Mouse (Mus musculus) heart, embryonic 16.5 days (tissue): ENCODE results near the gene Srsf3. TPM values are rescaled to one million over a fixed set of nuclear protein-coding genes. Genes with fewer than 3 reads are reported as not detected.

Experiments
- ATAC-seq: fragments of 200-750 bp; cut with Nextera tagmentation; replicated peaks from 2 replicates; pipeline ENCODE4 v1.8.0; 2017; ENCODE audit warnings: moderate number of reproducible peaks; ENCODE audit not compliant: insufficient read depth, low FRiP score; ENCODE audit errors: extremely low read depth
- H3K27ac ChIP-seq: fragments of 300-500 bp; sonication (generic); 2 replicates; pipeline ENCODE4 v1.5.1; 2014; ENCODE audit warnings: mild to moderate bottlenecking, low read length, control low read depth, moderate library complexity
- H3K27me3 ChIP-seq: fragments of 300-500 bp; sonication (generic); 2 replicates; pipeline ENCODE4 v1.6.1; 2014; ENCODE audit warnings: low read length, mixed read lengths; ENCODE audit not compliant: control insufficient read depth, insufficient read depth
- H3K36me3 ChIP-seq: fragments of 300-500 bp; sonication (generic); 2 replicates; pipeline ENCODE4 v1.6.1; 2014; ENCODE audit not compliant: control insufficient read depth, insufficient read depth
- H3K4me1 ChIP-seq: fragments of 300-500 bp; sonication (generic); 2 replicates; pipeline ENCODE4 v1.6.1; 2014; ENCODE audit warnings: low read length, mixed read lengths; ENCODE audit not compliant: control insufficient read depth, insufficient read depth
- H3K4me2 ChIP-seq: fragments of 300-500 bp; sonication (generic); 2 replicates; pipeline ENCODE4 v1.6.1; 2014; ENCODE audit warnings: low read depth, mild to moderate bottlenecking, control low read depth, low read length
- H3K4me3 ChIP-seq: fragments of 300-500 bp; sonication (generic); 2 replicates; pipeline ENCODE4 v1.5.1; 2014; ENCODE audit warnings: mild to moderate bottlenecking, control low read depth, low read length
- H3K9ac ChIP-seq: fragments of 300-500 bp; sonication (generic); 2 replicates; pipeline ENCODE4 v1.6.1; 2014; ENCODE audit warnings: low read length, control low read depth
- H3K9me3 ChIP-seq: fragments of 300-500 bp; sonication (generic); replicated peaks from 2 replicates; pipeline ENCODE4 v1.6.1; 2016; ENCODE audit warnings: low read length; ENCODE audit not compliant: control insufficient read depth
- WGBS: fragments of 180-500 bp; shearing (Covaris S2); extraction: QIAGEN DNeasy Blood & Tissue Kit; methylation state at CpG from one replicate; pipeline ENCODE4 v1.1.7; 2014; 5-methylcytosine and 5-hydroxymethylcytosine counted together
- polyA plus RNA-seq: library from polyadenylated mRNA; unstranded; fragments of >200 nt; fragmentation: Nextera tagmentation; extraction: Ambion mirVana; gene quantifications from 2 replicates; pipeline ENCODE4 v1.2.1, GENCODE M21; 2015

Gene Srsf3
- polyA plus RNA-seq, 1 experiment from 2014 or later, result 367 TPM

- Histone ChIP-seq H3K4me1 (peaks cover 7% of the 10 kb centered on the region), H3K9ac (no peak overlapping the region), H3K9me3 (no peaks in the 10 kb centered on the region), H3K27me3 (no peaks in the 10 kb centered on the region), H3K27ac (no peak overlapping the region), H3K4me2 (no peak overlapping the region), H3K4me3 (no peak overlapping the region), H3K36me3 (no peaks in the 10 kb centered on the region)
- WGBS, result 78% methylated on average over 4 of the region's 4 CpGs
- ATAC-seq, result no peak
Measured at GRCm38 (mm10) chr17:29009181-29009580, 23.2 kb upstream of the Srsf3 start.

DNA sequence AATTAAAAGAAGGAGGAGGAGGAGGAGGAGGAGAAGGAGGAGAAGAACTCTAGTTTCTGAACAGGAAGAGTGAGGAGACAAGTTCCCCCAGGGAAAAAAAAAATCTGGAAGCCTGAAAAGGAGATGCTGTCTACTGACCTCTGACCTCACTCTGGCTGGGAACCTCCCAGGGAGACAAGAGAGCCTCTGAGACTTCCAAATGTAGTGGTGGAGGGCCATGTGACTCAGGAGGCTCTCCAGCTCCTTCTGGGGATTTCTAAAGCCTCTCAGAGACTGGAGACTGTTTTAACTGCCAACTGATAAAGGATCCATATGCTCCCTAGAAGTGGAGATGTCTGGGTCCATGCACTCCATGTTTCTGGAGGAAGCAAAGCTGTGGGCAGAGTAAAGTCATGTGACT lies 18.2 kb upstream of the Srsf3 start:
- H3K27me3 ChIP-seq, result no peaks in the 10 kb centered on the region
- no peaks in the 10 kb centered on the region; the same call in 1 of the 2 replicates for H3K4me1 ChIP-seq
- H3K4me3 ChIP-seq, result no peak overlapping the region
- H3K9ac ChIP-seq, result no peak overlapping the region
- H3K4me2 ChIP-seq, result no peak overlapping the region
- H3K36me3 ChIP-seq, result no peaks in the 10 kb centered on the region
- H3K9me3 ChIP-seq, result no peaks in the 10 kb centered on the region
- no peak for ATAC-seq
- no peak overlapping the region for H3K27ac ChIP-seq

GRCm38 (mm10) chr17:29015638-29016037 lies 16.8 kb upstream of the Srsf3 start:
- H3K27me3 ChIP-seq, result no peaks in the 10 kb centered on the region
- H3K9me3 ChIP-seq, result no peaks in the 10 kb centered on the region
- no peaks in the 10 kb centered on the region for H3K36me3 ChIP-seq
- H3K4me1 ChIP-seq, result no peaks in the 10 kb centered on the region; the same call in 1 of the 2 replicates
- no peak overlapping the region for H3K4me2 ChIP-seq
- no peak for ATAC-seq
- WGBS, result 36% methylated on average over 2 of the region's 2 CpGs
- no peak overlapping the region for H3K4me3 ChIP-seq
- H3K27ac ChIP-seq, result no peak overlapping the region
- H3K9ac ChIP-seq, result no peak overlapping the region

DNA sequence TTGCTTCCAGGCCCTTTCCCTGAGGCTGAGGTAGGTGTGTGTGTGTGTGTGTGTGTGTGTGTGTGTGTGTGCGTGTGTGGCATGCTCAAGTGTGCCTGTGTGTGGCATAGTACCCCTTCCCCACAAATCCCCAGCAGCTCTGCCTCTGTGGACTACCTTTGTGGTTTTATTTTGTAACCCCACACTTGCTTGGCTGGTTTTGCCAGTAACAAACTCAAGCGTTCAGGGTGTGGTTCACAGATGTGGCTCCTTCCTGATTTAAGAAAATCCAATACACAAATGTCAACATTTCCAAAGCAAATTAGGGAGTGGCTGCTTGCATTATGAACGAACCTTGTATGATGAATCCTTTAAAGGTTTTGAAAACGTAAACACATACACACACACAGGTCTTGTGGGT lies 15.7 kb upstream of the Srsf3 start:
- 81% methylated on average over 4 of the region's 4 CpGs for WGBS
- Histone ChIP-seq H3K36me3 (no peaks in the 10 kb centered on the region), H3K4me3 (no peak overlapping the region), H3K27me3 (no peaks in the 10 kb centered on the region), H3K9me3 (no peaks in the 10 kb centered on the region), H3K27ac (no peak overlapping the region), H3K4me1 (no peaks in the 10 kb centered on the region; the same call in 1 of the 2 replicates), H3K9ac (no peak overlapping the region), H3K4me2 (no peak overlapping the region)
- no peak for ATAC-seq

GRCm38 (mm10) chr17:29018292-29018984 lies 14.0 kb upstream of the Srsf3 start:
- no peak for ATAC-seq
- WGBS, result 50% methylated on average over 11 of the region's 11 CpGs

GRCm38 (mm10) chr17:29019391-29019790 lies 13.0 kb upstream of the Srsf3 start:
- WGBS, result 65% methylated on average over 7 of the region's 7 CpGs

More at GRCm38 (mm10) chr17:29018292-29018984, 14.0 kb upstream of the Srsf3 start:
- Histone ChIP-seq H3K4me2 (no peak overlapping the region), H3K4me3 (no peak overlapping the region), H3K27me3 (no peaks in the 10 kb centered on the region), H3K9ac (no peak overlapping the region), H3K36me3 (no peaks in the 10 kb centered on the region), H3K9me3 (no peaks in the 10 kb centered on the region), H3K4me1 (no peaks in the 10 kb centered on the region; the same call in 1 of the 2 replicates), H3K27ac (no peak overlapping the region)

DNA sequence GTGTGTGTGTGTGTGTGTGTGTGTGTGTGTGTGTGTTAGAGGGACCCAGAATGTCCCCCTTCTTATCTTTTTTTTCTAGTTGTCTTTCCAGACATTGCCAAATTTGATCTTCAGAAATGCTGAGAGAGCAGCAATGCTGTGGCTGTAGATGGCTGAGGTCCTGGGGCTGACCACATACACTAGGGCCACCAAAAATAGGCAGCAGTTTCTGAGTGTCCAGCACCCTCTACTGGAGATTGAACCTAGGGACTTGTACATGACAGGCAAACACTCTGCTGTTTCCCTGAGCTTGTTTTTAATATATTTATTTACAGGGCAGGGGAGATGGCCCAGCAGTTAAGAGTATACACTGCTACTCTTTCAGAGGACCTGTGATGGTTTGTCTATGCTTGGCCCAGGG lies 12.0 kb upstream of the Srsf3 start:
- Histone ChIP-seq H3K4me1 (peaks cover 2% of the 10 kb centered on the region; the same call in 1 of the 2 replicates), H3K4me2 (no peak overlapping the region), H3K9me3 (no peaks in the 10 kb centered on the region), H3K9ac (no peak overlapping the region), H3K27me3 (no peaks in the 10 kb centered on the region), H3K4me3 (no peak overlapping the region), H3K36me3 (no peaks in the 10 kb centered on the region), H3K27ac (no peak overlapping the region)
- ATAC-seq, result no peak

More at GRCm38 (mm10) chr17:29019391-29019790, 13.0 kb upstream of the Srsf3 start:
- H3K4me1 ChIP-seq, result no peaks in the 10 kb centered on the region; the same call in 1 of the 2 replicates
- H3K36me3 ChIP-seq, result no peaks in the 10 kb centered on the region
- H3K4me2 ChIP-seq, result no peak overlapping the region
- no peaks in the 10 kb centered on the region for H3K9me3 ChIP-seq
- no peak overlapping the region for H3K27ac ChIP-seq
- H3K9ac ChIP-seq, result no peak overlapping the region
- no peak for ATAC-seq
- H3K4me3 ChIP-seq, result no peak overlapping the region
- H3K27me3 ChIP-seq, result no peaks in the 10 kb centered on the region

- peak overlapping the region; percentile 48; the same call in 1 of the 2 replicates for H3K4me2 ChIP-seq
- 29% methylated on average over 15 of the region's 15 CpGs for WGBS
- no peak overlapping the region for H3K27ac ChIP-seq
- no peaks in the 10 kb centered on the region for H3K9me3 ChIP-seq
- peaks cover 2% of the 10 kb centered on the region; the same call in 1 of the 2 replicates for H3K4me1 ChIP-seq
- H3K27me3 ChIP-seq, result no peaks in the 10 kb centered on the region
- no peak for ATAC-seq
- H3K36me3 ChIP-seq, result no peaks in the 10 kb centered on the region
- H3K9ac ChIP-seq, result no peak overlapping the region
- H3K4me3 ChIP-seq, result no peak overlapping the region
Measured at GRCm38 (mm10) chr17:29022230-29022819, 10.1 kb upstream of the Srsf3 start.

- H3K4me3 ChIP-seq, result no peak overlapping the region
- ATAC-seq, result no peak
Measured at GRCm38 (mm10) chr17:29023346-29023745, 9.1 kb upstream of the Srsf3 start.

More at GRCm38 (mm10) chr17:29023346-29023745, 9.1 kb upstream of the Srsf3 start:
- Histone ChIP-seq H3K9ac (no peak overlapping the region), H3K27ac (no peak overlapping the region), H3K4me1 (peaks cover 2% of the 10 kb centered on the region; the same call in 1 of the 2 replicates), H3K4me2 (no peak overlapping the region), H3K27me3 (no peaks in the 10 kb centered on the region), H3K36me3 (no peaks in the 10 kb centered on the region), H3K9me3 (no peaks in the 10 kb centered on the region)
- WGBS, result 91% methylated on average over 6 of the region's 6 CpGs
